1 mouse cellular context compared by ENCODE assay signal in the genomic region with DNA sequence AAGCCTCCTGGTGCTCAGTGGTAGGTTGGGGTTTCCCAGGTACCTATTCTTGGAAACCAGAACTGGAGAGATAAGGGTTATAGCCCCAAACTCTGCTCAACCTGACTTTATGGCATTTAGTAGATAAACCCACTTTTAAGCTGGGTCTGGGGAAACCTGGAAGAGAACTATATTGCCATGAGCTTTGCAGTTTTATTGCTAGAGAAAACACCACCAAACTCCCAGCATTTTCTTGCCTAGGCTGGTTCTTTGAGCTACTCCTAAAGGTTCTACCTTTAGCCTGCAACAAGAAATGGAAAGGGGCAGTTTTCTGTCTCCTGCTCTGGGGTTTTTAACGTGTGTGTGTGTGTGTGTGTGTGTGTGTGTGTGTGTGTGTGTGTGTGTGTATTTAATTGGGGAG.
TF ChIP-seq lines count a peak whose summit lies in the region.

No protein-coding gene starts in this region.

TF ChIP-seq in CH12.LX, 34 proteins besides CTCF, POLR2A, EP300 and RAD21 (continued from another document):
- no peak for TF ChIP-seq ZMIZ1 (IDR thresholded peaks at IDR 0.05; ENCODE audit: low read depth, low read length)
